Mouse (Mus musculus): ENCODE measurements around the gene Gpr50. TPM values are rescaled to one million over a fixed set of nuclear protein-coding genes. Genes with fewer than 3 reads are reported as not detected.
A peak's percentile ranks its signal among the peaks of the same experiment; 100 is the strongest.

The Gpr50 gene
- total RNA-seq, 1 experiment, result 0.89 TPM

DNA sequence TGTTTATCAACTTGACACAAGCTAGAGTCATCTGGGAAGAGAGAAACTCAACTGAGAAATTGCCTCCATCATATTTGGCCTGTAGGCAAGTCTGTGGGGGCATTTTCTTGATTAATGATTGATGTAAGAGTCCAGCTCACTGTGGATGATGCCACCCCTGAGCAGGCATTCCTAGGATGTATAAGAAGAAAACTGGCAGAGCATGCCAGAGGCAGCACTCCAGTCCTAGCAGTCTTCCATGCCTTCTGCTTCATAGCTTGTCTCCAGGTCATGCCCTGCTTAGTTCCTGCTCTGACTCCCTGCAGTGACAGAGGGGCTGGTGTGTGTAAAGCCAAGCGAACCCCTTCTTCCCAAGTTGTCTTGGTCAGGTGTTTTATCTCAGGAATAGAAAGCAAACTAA, 32.3 kb upstream of the Gpr50 start:
- TF ChIP-seq CHD2 (IDR thresholded peaks at IDR 0.05; ENCODE audit: low read depth, low read length) (no peak), HCFC1 (IDR thresholded peaks at IDR 0.05; ENCODE audit: borderline replicate concordance, insufficient read depth, low read length) (no peak), ZC3H11A (IDR thresholded peaks at IDR 0.05; ENCODE audit: borderline replicate concordance, low read depth, low read length) (no peak), ZNF384 (IDR thresholded peaks at IDR 0.05; ENCODE audit: low read depth, low read length) (no peak), MAFK (IDR thresholded peaks at IDR 0.05; ENCODE audit: insufficient read depth, low read depth, low read length) (no peak)
- in situ Hi-C loops (cut with MboI; ENCODE audit: low sequenced_read_pairs in 2 of 2, unreplicated experiment in 2 of 2), result no loop called here
- H3K27ac ChIP-seq (ENCODE audit: insufficient read depth, low read depth, low read length, poor library complexity, severe bottlenecking), result no peak overlapping the region

DNA sequence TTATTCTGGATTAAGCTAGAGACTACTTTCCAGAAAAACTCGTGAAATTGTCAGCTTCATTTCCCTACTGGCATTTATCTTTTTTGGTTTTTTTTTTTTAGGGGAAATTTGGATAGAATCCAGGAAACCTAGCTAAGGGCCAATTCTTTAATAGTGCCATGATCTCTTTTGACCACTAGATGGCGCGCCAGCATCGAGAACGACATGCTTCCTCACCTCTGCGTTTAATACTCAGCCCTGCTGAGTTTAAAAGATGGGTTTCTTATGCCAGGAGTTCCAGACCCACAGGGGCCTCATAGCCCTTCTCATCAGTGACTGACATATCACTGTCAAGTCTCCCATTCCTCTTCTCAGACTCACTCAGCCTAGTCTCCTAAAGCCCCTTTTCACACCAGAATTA, 15.5 kb upstream of the Gpr50 start:
- H3K27ac ChIP-seq (ENCODE audit: insufficient read depth, low read depth, low read length, poor library complexity, severe bottlenecking), result no peak overlapping the region
- no peak for TF ChIP-seq CHD2 (IDR thresholded peaks at IDR 0.05; ENCODE audit: low read depth, low read length)
- no peak for TF ChIP-seq MAFK (IDR thresholded peaks at IDR 0.05; ENCODE audit: insufficient read depth, low read depth, low read length)
- no peak for TF ChIP-seq ZNF384 (IDR thresholded peaks at IDR 0.05; ENCODE audit: low read depth, low read length)
- no peak for TF ChIP-seq HCFC1 (IDR thresholded peaks at IDR 0.05; ENCODE audit: borderline replicate concordance, insufficient read depth, low read length)
- TF ChIP-seq ZC3H11A (IDR thresholded peaks at IDR 0.05; ENCODE audit: borderline replicate concordance, low read depth, low read length), result peak; percentile 59; the same call in 1 of the 2 replicates
- H3K4me3 ChIP-seq (ENCODE audit: insufficient read depth in 1 of 2, low read depth in 1 of 2, low read length in 2 of 2, poor library complexity in 1 of 2, severe bottlenecking in 1 of 2), result no peak overlapping the region
- no peaks in the 10 kb centered on the region for H3K4me1 ChIP-seq (ENCODE audit: control insufficient read depth in 2 of 2, insufficient read depth in 2 of 2, low read length in 2 of 2, poor library complexity in 1 of 2)
- H3K36me3 ChIP-seq (ENCODE audit: control insufficient read depth, insufficient read depth, low read length, poor library complexity, severe bottlenecking), result no peaks in the 10 kb centered on the region
- in situ Hi-C loops (cut with MboI; ENCODE audit: low sequenced_read_pairs in 2 of 2, unreplicated experiment in 2 of 2), result no loop called here
- DNase-seq (ENCODE audit: low read depth, low spot score), result no peak
- H3K9ac ChIP-seq (ENCODE audit: insufficient read depth, low read depth, low read length, poor library complexity, severe bottlenecking), result no peak overlapping the region
- H3K9me3 ChIP-seq (ENCODE audit: control insufficient read depth, insufficient read depth, low read depth, low read length), result no peaks in the 10 kb centered on the region

More for the DNA sequence above, 32.3 kb upstream of the Gpr50 start:
- H3K9me3 ChIP-seq (ENCODE audit: control insufficient read depth, insufficient read depth, low read depth, low read length), result no peaks in the 10 kb centered on the region
- H3K36me3 ChIP-seq (ENCODE audit: control insufficient read depth, insufficient read depth, low read length, poor library complexity, severe bottlenecking), result no peaks in the 10 kb centered on the region
- H3K4me3 ChIP-seq (ENCODE audit: insufficient read depth in 1 of 2, low read depth in 1 of 2, low read length in 2 of 2, poor library complexity in 1 of 2, severe bottlenecking in 1 of 2), result no peak overlapping the region
- no peaks in the 10 kb centered on the region for H3K4me1 ChIP-seq (ENCODE audit: control insufficient read depth in 2 of 2, insufficient read depth in 2 of 2, low read length in 2 of 2, poor library complexity in 1 of 2)
- DNase-seq (ENCODE audit: low read depth, low spot score), result no peak
- H3K9ac ChIP-seq (ENCODE audit: insufficient read depth, low read depth, low read length, poor library complexity, severe bottlenecking), result no peak overlapping the region

DNA sequence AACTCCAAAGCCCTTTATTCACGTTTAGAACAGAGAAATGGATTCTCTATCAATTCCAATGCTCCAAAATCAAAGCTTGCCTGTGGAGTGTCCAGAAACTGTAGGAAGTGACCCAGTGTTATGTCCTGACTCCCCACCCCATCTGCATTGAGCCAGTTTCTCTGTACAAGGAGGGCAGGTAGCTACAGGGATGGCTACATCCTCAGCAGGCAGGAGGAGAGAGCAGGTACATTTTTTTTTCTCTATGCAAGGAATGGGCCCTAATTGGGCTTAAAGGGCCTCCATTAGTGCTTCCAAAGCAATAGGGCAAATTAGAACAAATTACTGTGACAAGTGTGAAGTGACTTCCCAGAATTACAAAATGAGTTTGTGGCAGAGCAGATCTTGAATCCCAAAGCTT, 15.0 kb upstream of the Gpr50 start:
- no peaks in the 10 kb centered on the region for H3K36me3 ChIP-seq (ENCODE audit: control insufficient read depth, insufficient read depth, low read length, poor library complexity, severe bottlenecking)
- no peaks in the 10 kb centered on the region for H3K9me3 ChIP-seq (ENCODE audit: control insufficient read depth, insufficient read depth, low read depth, low read length)
- no peak for DNase-seq (ENCODE audit: low read depth, low spot score)
- H3K4me3 ChIP-seq (ENCODE audit: insufficient read depth in 1 of 2, low read depth in 1 of 2, low read length in 2 of 2, poor library complexity in 1 of 2, severe bottlenecking in 1 of 2), result no peak overlapping the region
- H3K9ac ChIP-seq (ENCODE audit: insufficient read depth, low read depth, low read length, poor library complexity, severe bottlenecking), result no peak overlapping the region
- H3K27ac ChIP-seq (ENCODE audit: insufficient read depth, low read depth, low read length, poor library complexity, severe bottlenecking), result no peak overlapping the region
- H3K4me1 ChIP-seq (ENCODE audit: control insufficient read depth in 2 of 2, insufficient read depth in 2 of 2, low read length in 2 of 2, poor library complexity in 1 of 2), result no peaks in the 10 kb centered on the region
- in situ Hi-C loops (cut with MboI; ENCODE audit: low sequenced_read_pairs in 2 of 2, unreplicated experiment in 2 of 2), result no loop called here
- TF ChIP-seq HCFC1 (IDR thresholded peaks at IDR 0.05; ENCODE audit: borderline replicate concordance, insufficient read depth, low read length), result no peak
- TF ChIP-seq ZNF384 (IDR thresholded peaks at IDR 0.05; ENCODE audit: low read depth, low read length), result no peak
- TF ChIP-seq ZC3H11A (IDR thresholded peaks at IDR 0.05; ENCODE audit: borderline replicate concordance, low read depth, low read length), result no peak
- no peak for TF ChIP-seq CHD2 (IDR thresholded peaks at IDR 0.05; ENCODE audit: low read depth, low read length)
- no peak for TF ChIP-seq MAFK (IDR thresholded peaks at IDR 0.05; ENCODE audit: insufficient read depth, low read depth, low read length)

DNA sequence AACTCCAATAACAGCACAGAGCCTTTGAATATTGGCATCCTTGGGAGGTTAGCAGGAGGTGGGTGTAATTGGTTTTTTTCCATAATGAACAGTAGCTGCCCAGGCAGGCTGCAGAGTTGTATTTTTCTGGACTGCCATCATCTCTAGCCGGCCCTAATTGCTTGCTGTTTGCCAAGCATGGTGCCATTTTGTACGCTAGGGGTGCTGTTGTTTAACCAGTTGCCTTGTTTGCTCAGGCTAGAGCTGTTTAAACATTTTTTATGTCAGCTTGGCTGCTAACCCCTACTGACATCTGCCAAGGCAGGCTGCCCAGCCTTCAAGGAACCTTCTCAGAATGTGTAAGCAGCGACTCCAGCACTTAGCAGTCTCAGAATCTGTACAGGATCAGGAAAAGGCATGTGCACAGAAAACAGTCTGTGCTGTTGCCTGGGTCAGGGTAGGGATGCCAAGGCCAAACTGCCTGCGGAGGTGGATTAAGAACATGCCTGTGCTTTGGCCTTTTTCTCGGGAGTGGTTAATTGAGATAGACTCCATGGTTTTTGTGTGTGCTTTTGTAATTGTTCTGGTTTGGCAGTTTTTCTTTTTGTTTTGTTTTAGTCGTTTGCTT, 14.5 kb upstream of the Gpr50 start:
- Histone ChIP-seq H3K9ac (ENCODE audit: insufficient read depth, low read depth, low read length, poor library complexity, severe bottlenecking) (no peak overlapping the region), H3K4me3 (ENCODE audit: insufficient read depth in 1 of 2, low read depth in 1 of 2, low read length in 2 of 2, poor library complexity in 1 of 2, severe bottlenecking in 1 of 2) (no peak overlapping the region), H3K9me3 (ENCODE audit: control insufficient read depth, insufficient read depth, low read depth, low read length) (no peaks in the 10 kb centered on the region), H3K4me1 (ENCODE audit: control insufficient read depth in 2 of 2, insufficient read depth in 2 of 2, low read length in 2 of 2, poor library complexity in 1 of 2) (no peaks in the 10 kb centered on the region), H3K27ac (ENCODE audit: insufficient read depth, low read depth, low read length, poor library complexity, severe bottlenecking) (no peak overlapping the region), H3K36me3 (ENCODE audit: control insufficient read depth, insufficient read depth, low read length, poor library complexity, severe bottlenecking) (no peaks in the 10 kb centered on the region)
- in situ Hi-C loops (cut with MboI; ENCODE audit: low sequenced_read_pairs in 2 of 2, unreplicated experiment in 2 of 2), result no loop called here
- TF ChIP-seq ZC3H11A (IDR thresholded peaks at IDR 0.05; ENCODE audit: borderline replicate concordance, low read depth, low read length) (no peak), ZNF384 (IDR thresholded peaks at IDR 0.05; ENCODE audit: low read depth, low read length) (no peak), CHD2 (IDR thresholded peaks at IDR 0.05; ENCODE audit: low read depth, low read length) (no peak), MAFK (IDR thresholded peaks at IDR 0.05; ENCODE audit: insufficient read depth, low read depth, low read length) (no peak), HCFC1 (IDR thresholded peaks at IDR 0.05; ENCODE audit: borderline replicate concordance, insufficient read depth, low read length) (no peak)
- DNase-seq (ENCODE audit: low read depth, low spot score), result no peak

Measured in ES-E14 (cell line).